Mouse (Mus musculus) kidney, postnatal 36 days (tissue): ENCODE measurements at regions not wholly inside any gene's neighbourhood (a gene's known extent, or its start where the extent isn't known, plus 50 kb on each side); places are given as distances from the start of the nearest gene placed in this dataset.

Source experiments
- DNase-seq, 2 experiments: peaks; one replicate each; pipeline ENCODE4 v3.0.0; 2021 to 2022; ENCODE audit warnings: mixed read lengths in 2 of 2

- DNase-seq: no peak
Observed at GRCm38 (mm10) chr11:30372924-30373323, 98.7 kb downstream of the 4930505A04Rik start.

GRCm38 (mm10) chr11:30371963-30372362 lies 99.7 kb downstream of the 4930505A04Rik start:
- DNase-seq: no peak

- DNase-seq: peak; percentile 15 to 35
Observed at GRCm38 (mm10) chr11:30369601-30370240, 101.7 kb upstream of the Sptbn1 start.

- peak; percentile 73 to 84 for DNase-seq
Observed at GRCm38 (mm10) chr11:30367373-30368225, 99.6 kb upstream of the Sptbn1 start.

GRCm38 (mm10) chr11:30366491-30366890 lies 98.5 kb upstream of the Sptbn1 start:
- DNase-seq: peak; percentile 48 to 82

- peak; percentile 16 to 55 for DNase-seq
Observed at GRCm38 (mm10) chr11:30364993-30365392, 97.0 kb upstream of the Sptbn1 start.

GRCm38 (mm10) chr11:30364591-30364990 lies 96.6 kb upstream of the Sptbn1 start:
- peak; percentile 44 to 58 for DNase-seq

GRCm38 (mm10) chr11:30358196-30358595 lies 90.2 kb upstream of the Sptbn1 start:
- DNase-seq: no peak

- no peak for DNase-seq
Observed at GRCm38 (mm10) chr11:30355356-30355755, 87.4 kb upstream of the Sptbn1 start.

- no peak for DNase-seq
Observed at GRCm38 (mm10) chr11:30326371-30326770, 58.4 kb upstream of the Sptbn1 start.
